Mouse (Mus musculus): Measurements from ENCODE around the gene Glra4. TPM values are rescaled to one million over a fixed set of nuclear protein-coding genes. Genes with fewer than 3 reads are reported as not detected.

Gene Glra4
- total RNA-seq, 2 experiments from 2014 or later, result not detected

DNA sequence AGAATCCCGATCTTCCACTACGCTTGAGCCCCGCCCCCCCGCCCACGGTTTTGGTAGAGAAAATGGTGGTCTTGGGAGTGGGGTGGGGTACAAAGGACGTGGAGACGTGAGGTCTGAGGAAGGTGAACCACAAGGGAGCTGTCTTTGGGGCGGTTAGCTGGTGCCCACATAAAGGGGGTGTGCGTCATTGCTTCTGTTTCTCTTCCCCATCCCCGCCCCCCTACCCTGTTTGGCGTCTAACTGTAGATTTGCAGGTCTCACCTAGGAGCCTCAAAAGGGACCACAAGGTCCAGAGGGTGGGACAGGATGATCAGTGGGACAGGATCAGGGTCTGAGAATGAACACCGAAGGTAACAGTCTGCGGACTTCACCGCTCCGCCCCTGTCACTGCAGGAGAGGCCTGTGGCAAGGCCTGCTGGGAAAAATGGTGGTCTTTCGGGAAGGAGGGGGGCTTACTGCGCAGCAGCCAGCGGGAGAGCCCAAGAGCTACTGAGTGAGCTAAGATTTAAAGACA lies 71.7 kb downstream of the Glra4 start:
- no peak for TF ChIP-seq CTCF (IDR thresholded peaks at IDR 0.05)
- DNase-seq, result peak; percentile 20
- intact Hi-C loops (cut with DNase I), result no loop called here
- H3K27ac ChIP-seq, result peak overlapping the region; percentile 71
- peak overlapping the region; percentile 81 for H3K4me3 ChIP-seq

Other genes with a start within 250 kb of the Glra4 start
- not detected for gene Kir3dl2, start 236.1 kb downstream of the Glra4 start, total RNA-seq (2021)
- 1 to 10 TPM in 1 of 2 experiments, not detected in 1; 1.3 TPM for gene Tceal3, start 189.3 kb downstream of the Glra4 start, total RNA-seq (2021)
- gene Tceal1, start 72.2 kb downstream of the Glra4 start, total RNA-seq (2021), result 1 to 10 TPM; 1.8 to 3.0 TPM
- gene Morf4l2, start 36.5 kb downstream of the Glra4 start, total RNA-seq (2021), result 100 to 1,000 TPM; 157 to 173 TPM
- 1 to 10 TPM; 2.3 to 3.1 TPM for gene Plp1, start 42.5 kb upstream of the Glra4 start, total RNA-seq (2021)
- under 1 TPM in 1 of 2 experiments, not detected in 1; 0.05 TPM for gene Rab9b, start 88.6 kb upstream of the Glra4 start, total RNA-seq (2021)
- gene H2bfm, start 147.2 kb upstream of the Glra4 start, total RNA-seq (2021), result not detected
- gene Tmsb15b2, start 195.4 kb upstream of the Glra4 start, total RNA-seq (2021), result 10 to 100 TPM in 1 of 2 experiments, 1 to 10 TPM in 1; 5.1 to 10.7 TPM
- under 1 TPM in 1 of 2 experiments, not detected in 1; 0.75 TPM for gene Tmsb15l, start 196.7 kb upstream of the Glra4 start, total RNA-seq (2021)
- 1 to 10 TPM in 1 of 2 experiments, not detected in 1; 2.4 TPM for gene Tmsb15b1, start 196.7 kb upstream of the Glra4 start, total RNA-seq (2021)
- gene Zcchc18, start 213.0 kb upstream of the Glra4 start, total RNA-seq (2021), result under 1 TPM in 1 of 2 experiments, not detected in 1; 0.11 TPM